Comparison of ENCODE assay signal across 11 mouse cellular contexts in genomic region chr4:102506376-102507280, GRCm38 (mm10).
DNase-seq lines count a peak whose midpoint lies in the region; ATAC-seq lines count a peak whose summit lies in the region.
"Had no signal": no experiment of that assay in that cellular context is flagged by ENCODE, and none has a peak within 500 bp of the region (broad histone marks: within the 10 kb centered on the region; RNA-seq: fewer than 3 reads in every experiment).

No protein-coding gene starts in this region.

- peak overlapping the region; percentile 66 for H3K27ac ChIP-seq in heart, embryonic 16.5 days (ENCODE audit: low read length)
- H3K27ac ChIP-seq in liver, embryonic 16.5 days (ENCODE audit: low read length): peak overlapping the region; percentile 20; the same call in 1 of the 2 replicates
- no peak overlapping the region for H3K27ac ChIP-seq in hindbrain, embryonic 11.5 days (ENCODE audit: low read depth, low read length)
- H3K27ac ChIP-seq: embryonic facial prominence, embryonic 12.5 days; heart, embryonic 10.5 days had no signal

- no peak overlapping the region for H3K4me3 ChIP-seq in heart, embryonic 16.5 days (ENCODE audit: low read length)
- H3K4me3 ChIP-seq in liver, embryonic 16.5 days (ENCODE audit: low read depth, low read length): no peak overlapping the region
- H3K4me3 ChIP-seq in hindbrain, embryonic 11.5 days (ENCODE audit: low read depth, low read length): no peak overlapping the region
- H3K4me3 ChIP-seq: embryonic facial prominence, embryonic 12.5 days; heart, embryonic 10.5 days had no signal

- H3K36me3 ChIP-seq in heart, embryonic 16.5 days (ENCODE audit: control insufficient read depth, insufficient read depth): peaks cover 6% of the 10 kb centered on the region
- no peaks in the 10 kb centered on the region for H3K36me3 ChIP-seq in liver, embryonic 16.5 days (ENCODE audit: control insufficient read depth, insufficient read depth)
- H3K36me3 ChIP-seq in hindbrain, embryonic 11.5 days (ENCODE audit: control insufficient read depth, insufficient read depth, low read length): no peaks in the 10 kb centered on the region
- H3K36me3 ChIP-seq: embryonic facial prominence, embryonic 12.5 days had no signal

- WGBS in heart, embryonic 16.5 days: 55% methylated on average over 15 of the region's 15 CpGs
- 25% methylated on average over 15 of the region's 15 CpGs for WGBS in liver, embryonic 16.5 days (ENCODE audit: insufficient replicate concordance)
- WGBS in hindbrain, embryonic 11.5 days: 86% methylated on average over 15 of the region's 15 CpGs

- no peak overlapping the region; the same call in 1 of the 2 replicates for H3K9ac ChIP-seq in heart, embryonic 16.5 days (ENCODE audit: low read length)
- H3K9ac ChIP-seq in liver, embryonic 16.5 days (ENCODE audit: low read depth, low read length): no peak overlapping the region
- no peak overlapping the region for H3K9ac ChIP-seq in hindbrain, embryonic 11.5 days (ENCODE audit: low read depth, low read length)
- H3K9ac ChIP-seq: embryonic facial prominence, embryonic 12.5 days had no signal

- H3K4me1 ChIP-seq in heart, embryonic 16.5 days (ENCODE audit: control insufficient read depth, insufficient read depth, low read length): peaks cover 24% of the 10 kb centered on the region
- H3K4me1 ChIP-seq in liver, embryonic 16.5 days (ENCODE audit: control insufficient read depth, low read depth, low read length): peaks cover 6% of the 10 kb centered on the region
- H3K4me1 ChIP-seq in hindbrain, embryonic 11.5 days (replicated peaks; ENCODE audit: control insufficient read depth, insufficient read depth, low read length): 0 out of 2 replicates have a peak, but pooled peaks cover 3% of the 10 kb centered on the region

- ATAC-seq in heart, embryonic 16.5 days (replicated peaks; ENCODE audit: extremely low read depth, insufficient read depth, low FRiP score): no peak
- ATAC-seq in activated CD4-positive, CD25-positive, alpha-beta regulatory T cell, adult 4 months: peak; percentile 90
- no peak for ATAC-seq in liver, embryonic 16.5 days (ENCODE audit: low read depth)
- ATAC-seq in hindbrain, embryonic 11.5 days (ENCODE audit: low FRiP score): no peak

- H3K9me3 ChIP-seq in heart, embryonic 16.5 days (replicated peaks; ENCODE audit: control insufficient read depth, low read length): no peaks in the 10 kb centered on the region
- H3K9me3 ChIP-seq in liver, embryonic 16.5 days (replicated peaks; ENCODE audit: control insufficient read depth, low read length): no peaks in the 10 kb centered on the region
- H3K9me3 ChIP-seq in hindbrain, embryonic 11.5 days (ENCODE audit: control insufficient read depth, low read length): no peaks in the 10 kb centered on the region
- H3K9me3 ChIP-seq: embryonic facial prominence, embryonic 12.5 days; heart, embryonic 10.5 days had no signal

- H3K27me3 ChIP-seq in heart, embryonic 16.5 days (ENCODE audit: control insufficient read depth, insufficient read depth, low read length): no peaks in the 10 kb centered on the region
- H3K27me3 ChIP-seq in liver, embryonic 16.5 days (ENCODE audit: control insufficient read depth, insufficient read depth, low read depth, low read length): no peaks in the 10 kb centered on the region
- H3K27me3 ChIP-seq in hindbrain, embryonic 11.5 days (ENCODE audit: control insufficient read depth, insufficient read depth, low read length): no peaks in the 10 kb centered on the region
- H3K27me3 ChIP-seq: embryonic facial prominence, embryonic 12.5 days had no signal

- peak overlapping the region; percentile 14 for H3K4me2 ChIP-seq in heart, embryonic 16.5 days (ENCODE audit: low read depth, low read length)
- peak overlapping the region; percentile 23 for H3K4me2 ChIP-seq in liver, embryonic 16.5 days (ENCODE audit: low read depth, low read length)
- no peak overlapping the region for H3K4me2 ChIP-seq in hindbrain, embryonic 11.5 days (replicated peaks; ENCODE audit: low read depth, low read length)
- H3K4me2 ChIP-seq: embryonic facial prominence, embryonic 12.5 days had no signal

- DNase-seq in heart, adult 9 months (ENCODE audit: low spot score in 2 of 2): no peak
- peak; percentile 83 to 85 for DNase-seq in spleen, postnatal 36 days (ENCODE audit: low spot score in 2 of 2)
- DNase-seq in hindbrain, embryonic 11.5 days (ENCODE audit: low spot score): no peak
- DNase-seq in frontal cortex, postnatal 14 days (ENCODE audit: low spot score in 2 of 2): no peak
- no peak for DNase-seq in kidney, adult 18-20 months
- DNase-seq: right cerebral cortex, postnatal 25 days had no signal

Comparison
In these comparisons a context has a peak if more than half of its experiments do, and no peak if none do; other contexts are left out.
1. DNase-seq: peak in spleen, postnatal 36 days (2 of 2); none in heart, adult 9 months (0 of 2), hindbrain, embryonic 11.5 days (single experiment), frontal cortex, postnatal 14 days (0 of 2) and kidney, adult 18-20 months (single experiment).